Mouse (Mus musculus): ENCODE measurements around the gene Map3k7. TPM values are rescaled to one million over a fixed set of nuclear protein-coding genes. Genes with fewer than 3 reads are reported as not detected.

The Map3k7 gene
- polyA plus RNA-seq, 2 experiments, result 11.8 to 13.3 TPM

GRCm38 (mm10) chr4:32041741-32042452, 78.0 kb downstream of the Map3k7 start:
- WGBS (ENCODE audit: insufficient replicate concordance), result 58% methylated on average over 15 of the region's 15 CpGs
- H3K4me1 ChIP-seq (replicated peaks; ENCODE audit: control insufficient read depth in 2 of 2, insufficient read depth in 2 of 2, low read length in 1 of 2), result no peaks in the 10 kb centered on the region
- H3K4me2 ChIP-seq (ENCODE audit: low read depth), result no peak overlapping the region
- H3K4me3 ChIP-seq (ENCODE audit: insufficient read depth in 1 of 2, low read depth in 2 of 2, low read length in 2 of 2), result no peak overlapping the region
- H3K9ac ChIP-seq (replicated peaks), result no peak overlapping the region
- H3K36me3 ChIP-seq (replicated peaks; ENCODE audit: control insufficient read depth, insufficient read depth, low read depth), result no peaks in the 10 kb centered on the region
- TF ChIP-seq EP300 (IDR thresholded peaks at IDR 0.05; ENCODE audit: low read depth) (no peak), CTCF (IDR thresholded peaks at IDR 0.05; ENCODE audit: low read depth) (no peak)
- H3K27me3 ChIP-seq (ENCODE audit: control insufficient read depth, insufficient read depth, low read length), result no peaks in the 10 kb centered on the region
- no peak for ATAC-seq (ENCODE audit: insufficient read depth)
- no peaks in the 10 kb centered on the region for H3K9me3 ChIP-seq (ENCODE audit: control insufficient read depth, low read length)
- H3K27ac ChIP-seq, result no peak overlapping the region
- no peak for DNase-seq (ENCODE audit: low read depth in 3 of 3, low spot score in 3 of 3)

GRCm38 (mm10) chr4:32045234-32045633, 81.3 kb downstream of the Map3k7 start:
- no peak overlapping the region for H3K4me3 ChIP-seq (ENCODE audit: insufficient read depth in 1 of 2, low read depth in 2 of 2, low read length in 2 of 2)
- WGBS (ENCODE audit: insufficient replicate concordance), result 33% methylated on average over 5 of the region's 5 CpGs
- DNase-seq (ENCODE audit: low read depth in 3 of 3, low spot score in 3 of 3), result no peak
- H3K9me3 ChIP-seq (ENCODE audit: control insufficient read depth, low read length), result no peaks in the 10 kb centered on the region
- no peak for ATAC-seq (ENCODE audit: insufficient read depth)
- H3K27ac ChIP-seq, result no peak overlapping the region
- H3K36me3 ChIP-seq (replicated peaks; ENCODE audit: control insufficient read depth, insufficient read depth, low read depth), result no peaks in the 10 kb centered on the region
- no peak overlapping the region for H3K4me2 ChIP-seq (ENCODE audit: low read depth)
- H3K4me1 ChIP-seq (replicated peaks; ENCODE audit: control insufficient read depth in 2 of 2, insufficient read depth in 2 of 2, low read length in 1 of 2), result no peaks in the 10 kb centered on the region
- no peaks in the 10 kb centered on the region for H3K27me3 ChIP-seq (ENCODE audit: control insufficient read depth, insufficient read depth, low read length)
- no peak overlapping the region for H3K9ac ChIP-seq (replicated peaks)
- TF ChIP-seq CTCF (IDR thresholded peaks at IDR 0.05; ENCODE audit: low read depth), result no peak
- no peak for TF ChIP-seq EP300 (IDR thresholded peaks at IDR 0.05; ENCODE audit: low read depth)

- ATAC-seq (ENCODE audit: insufficient read depth) (no peak), DNase-seq (ENCODE audit: low read depth in 3 of 3, low spot score in 3 of 3) (no peak)
- WGBS (ENCODE audit: insufficient replicate concordance), result 49% methylated on average over 4 of the region's 4 CpGs
- no peak overlapping the region for H3K9ac ChIP-seq (replicated peaks)
- H3K4me2 ChIP-seq (ENCODE audit: low read depth), result no peak overlapping the region
- no peak for TF ChIP-seq CTCF (IDR thresholded peaks at IDR 0.05; ENCODE audit: low read depth)
- no peak for TF ChIP-seq EP300 (IDR thresholded peaks at IDR 0.05; ENCODE audit: low read depth)
- H3K27ac ChIP-seq, result no peak overlapping the region
- no peaks in the 10 kb centered on the region for H3K4me1 ChIP-seq (replicated peaks; ENCODE audit: control insufficient read depth in 2 of 2, insufficient read depth in 2 of 2, low read length in 1 of 2)
- H3K4me3 ChIP-seq (ENCODE audit: insufficient read depth in 1 of 2, low read depth in 2 of 2, low read length in 2 of 2), result no peak overlapping the region
- no peaks in the 10 kb centered on the region for H3K27me3 ChIP-seq (ENCODE audit: control insufficient read depth, insufficient read depth, low read length)
- no peaks in the 10 kb centered on the region for H3K36me3 ChIP-seq (replicated peaks; ENCODE audit: control insufficient read depth, insufficient read depth, low read depth)
- H3K9me3 ChIP-seq (ENCODE audit: control insufficient read depth, low read length), result no peaks in the 10 kb centered on the region
Measured at GRCm38 (mm10) chr4:32049824-32050223, 85.9 kb downstream of the Map3k7 start.

GRCm38 (mm10) chr4:32053171-32053570, 89.3 kb downstream of the Map3k7 start:
- Histone ChIP-seq H3K27ac (no peak overlapping the region), H3K27me3 (ENCODE audit: control insufficient read depth, insufficient read depth, low read length) (no peaks in the 10 kb centered on the region), H3K9me3 (ENCODE audit: control insufficient read depth, low read length) (no peaks in the 10 kb centered on the region), H3K4me3 (ENCODE audit: insufficient read depth in 1 of 2, low read depth in 2 of 2, low read length in 2 of 2) (no peak overlapping the region), H3K4me1 (replicated peaks; ENCODE audit: control insufficient read depth in 2 of 2, insufficient read depth in 2 of 2, low read length in 1 of 2) (peaks cover 0 to 4% of the 10 kb centered on the region in 2 experiments; a peak in 1 of 4 replicates), H3K4me2 (ENCODE audit: low read depth) (no peak overlapping the region), H3K9ac (replicated peaks) (no peak overlapping the region), H3K36me3 (replicated peaks; ENCODE audit: control insufficient read depth, insufficient read depth, low read depth) (no peaks in the 10 kb centered on the region)
- ATAC-seq (ENCODE audit: insufficient read depth), result no peak
- DNase-seq (ENCODE audit: low read depth in 3 of 3, low spot score in 3 of 3), result no peak
- whole genome bisulfite sequencing (ENCODE audit: insufficient replicate concordance), result 85% methylated on average over 14 of the region's 14 CpGs
- no peak for TF ChIP-seq EP300 (IDR thresholded peaks at IDR 0.05; ENCODE audit: low read depth)
- TF ChIP-seq CTCF (IDR thresholded peaks at IDR 0.05; ENCODE audit: low read depth), result no peak

DNA sequence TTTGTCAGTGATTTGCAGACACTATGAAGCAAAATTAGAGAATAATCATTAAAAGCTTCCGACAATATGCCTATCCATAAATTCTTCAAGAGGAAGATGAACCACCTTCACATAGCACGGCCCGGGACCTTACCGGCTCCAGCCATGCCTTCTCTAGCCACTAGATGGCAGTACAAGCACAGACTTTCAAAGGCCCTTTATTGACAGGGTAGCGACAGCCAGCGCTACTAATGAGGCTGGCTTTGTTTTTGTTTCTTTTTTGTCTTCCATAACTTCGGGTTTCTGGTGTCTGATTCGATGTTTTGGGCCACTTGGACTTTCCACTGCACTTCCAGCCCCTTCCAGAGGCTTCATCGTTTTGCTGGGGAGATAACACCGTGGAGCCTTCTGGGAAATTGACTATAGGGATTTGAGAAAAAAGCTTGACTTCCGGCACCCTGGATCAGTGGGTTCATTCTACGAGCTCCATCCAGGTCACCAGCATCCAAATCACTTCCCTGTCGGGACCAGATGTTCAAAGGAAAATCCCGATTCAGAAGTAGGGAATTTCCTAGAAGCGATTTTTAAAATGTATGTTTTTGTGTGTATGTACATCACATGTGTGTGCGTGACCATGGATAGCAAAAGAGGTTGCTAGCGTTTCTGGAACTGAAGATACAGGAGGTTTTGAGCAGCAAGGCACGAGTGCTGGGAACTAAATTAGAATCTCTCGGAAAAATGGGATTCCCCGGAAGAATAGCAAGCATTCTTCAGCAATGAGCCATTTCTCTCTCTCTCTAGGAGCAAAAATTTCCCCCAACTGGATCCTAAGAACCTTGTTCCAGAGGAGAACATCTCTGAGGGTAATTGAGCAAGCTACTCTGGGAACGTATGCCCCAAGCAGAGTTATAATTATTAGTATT, 91.5 kb downstream of the Map3k7 start:
- Histone ChIP-seq H3K27me3 (ENCODE audit: control insufficient read depth, insufficient read depth, low read length) (no peaks in the 10 kb centered on the region), H3K9me3 (ENCODE audit: control insufficient read depth, low read length) (no peaks in the 10 kb centered on the region), H3K4me1 (replicated peaks; ENCODE audit: control insufficient read depth in 2 of 2, insufficient read depth in 2 of 2, low read length in 1 of 2) (peaks cover 0 to 4% of the 10 kb centered on the region in 2 experiments; a peak in 1 of 4 replicates), H3K27ac (no peak overlapping the region), H3K36me3 (replicated peaks; ENCODE audit: control insufficient read depth, insufficient read depth, low read depth) (no peaks in the 10 kb centered on the region), H3K4me3 (ENCODE audit: insufficient read depth in 1 of 2, low read depth in 2 of 2, low read length in 2 of 2) (peak overlapping the region; percentile 45 to 72), H3K4me2 (ENCODE audit: low read depth) (peak overlapping the region; percentile 63), H3K9ac (replicated peaks) (no peak overlapping the region; the same call in 1 of the 2 replicates)
- TF ChIP-seq CTCF (IDR thresholded peaks at IDR 0.05; ENCODE audit: low read depth), result peak; percentile 91
- TF ChIP-seq EP300 (IDR thresholded peaks at IDR 0.05; ENCODE audit: low read depth), result no peak
- ATAC-seq (ENCODE audit: insufficient read depth) (no peak; the same call in 1 of the 2 replicates), DNase-seq (ENCODE audit: low read depth in 3 of 3, low spot score in 3 of 3) (peak; percentile 23 to 43 (median 40))
- 18% methylated on average over 21 of the region's 21 CpGs for WGBS (ENCODE audit: insufficient replicate concordance)

Data from liver, embryonic 14.5 days (tissue).